Mouse (Mus musculus): ENCODE measurements around the gene Hsd17b14.

The Hsd17b14 gene

DNA sequence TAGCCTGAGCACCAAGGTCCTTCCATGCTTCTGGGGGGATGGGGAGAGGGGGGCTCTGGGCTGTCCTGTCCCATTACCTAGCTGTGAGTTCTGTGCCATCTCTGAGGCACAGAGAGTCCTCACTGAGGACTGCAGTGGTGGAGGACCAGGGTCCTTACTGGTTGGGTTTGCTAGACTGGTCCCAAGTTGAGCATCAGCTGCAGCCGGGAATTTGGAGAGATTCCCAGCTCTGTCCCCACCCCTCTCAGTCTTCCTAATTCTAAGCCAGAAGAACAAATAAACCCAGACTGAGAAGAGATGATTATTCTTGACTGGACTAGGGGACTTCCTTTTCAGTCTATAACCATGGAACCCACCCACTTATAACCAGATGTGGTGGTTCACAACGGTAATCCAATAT is 24.1 kb upstream of the Hsd17b14 start:
- DNase-seq = no peak

GRCm38 (mm10) chr7:45535676-45536075 is 19.0 kb upstream of the Hsd17b14 start:
- DNase-seq = no peak

- DNase-seq = no peak
Measured at GRCm38 (mm10) chr7:45537602-45538001, 17.1 kb upstream of the Hsd17b14 start.

- DNase-seq = no peak
Measured at GRCm38 (mm10) chr7:45538163-45539041, 16.3 kb upstream of the Hsd17b14 start.

DNA sequence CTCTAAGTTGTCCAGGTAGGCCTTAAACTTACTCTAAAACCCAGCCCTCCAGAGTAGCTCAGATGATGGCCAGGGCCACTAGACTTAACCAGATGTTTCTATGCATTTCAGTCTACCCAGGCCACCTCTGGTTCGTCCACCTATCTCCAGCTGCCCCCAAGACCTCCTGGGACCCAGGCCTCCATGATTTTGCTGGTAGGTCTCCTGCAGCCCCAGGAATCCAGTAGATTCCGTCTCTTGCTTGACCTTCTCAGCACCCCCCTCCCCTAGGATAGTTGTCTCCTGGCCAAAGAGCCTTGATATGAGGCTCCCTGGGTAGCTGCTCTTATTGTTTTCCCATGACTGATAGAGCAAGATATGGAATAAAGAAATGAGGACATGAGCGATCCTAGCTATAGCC is 15.6 kb upstream of the Hsd17b14 start:
- no peak for DNase-seq

- DNase-seq = no peak
Measured at GRCm38 (mm10) chr7:45540213-45540612, 14.5 kb upstream of the Hsd17b14 start.

DNA sequence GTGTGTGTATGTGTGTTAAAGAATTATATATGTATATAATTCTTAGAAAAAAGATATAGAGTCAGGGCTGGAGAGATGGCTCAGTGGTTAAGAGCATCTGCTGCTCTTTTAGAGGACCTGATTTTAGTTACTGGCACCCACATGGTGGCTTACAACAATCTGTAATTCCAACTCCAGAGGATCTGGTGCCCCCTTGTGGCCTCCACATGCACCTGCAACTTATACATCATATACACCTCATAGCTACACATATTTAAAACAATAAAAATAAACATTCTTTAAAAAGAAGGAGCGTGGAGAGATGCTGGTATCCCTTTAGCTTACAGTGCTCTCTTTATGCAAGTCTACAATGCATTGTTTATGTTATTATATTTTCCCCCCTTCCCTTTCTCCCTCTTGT is 10.2 kb upstream of the Hsd17b14 start:
- no peak for DNase-seq

- DNase-seq = no peak
Measured at GRCm38 (mm10) chr7:45549641-45550436, 4.9 kb upstream of the Hsd17b14 start.

DNA sequence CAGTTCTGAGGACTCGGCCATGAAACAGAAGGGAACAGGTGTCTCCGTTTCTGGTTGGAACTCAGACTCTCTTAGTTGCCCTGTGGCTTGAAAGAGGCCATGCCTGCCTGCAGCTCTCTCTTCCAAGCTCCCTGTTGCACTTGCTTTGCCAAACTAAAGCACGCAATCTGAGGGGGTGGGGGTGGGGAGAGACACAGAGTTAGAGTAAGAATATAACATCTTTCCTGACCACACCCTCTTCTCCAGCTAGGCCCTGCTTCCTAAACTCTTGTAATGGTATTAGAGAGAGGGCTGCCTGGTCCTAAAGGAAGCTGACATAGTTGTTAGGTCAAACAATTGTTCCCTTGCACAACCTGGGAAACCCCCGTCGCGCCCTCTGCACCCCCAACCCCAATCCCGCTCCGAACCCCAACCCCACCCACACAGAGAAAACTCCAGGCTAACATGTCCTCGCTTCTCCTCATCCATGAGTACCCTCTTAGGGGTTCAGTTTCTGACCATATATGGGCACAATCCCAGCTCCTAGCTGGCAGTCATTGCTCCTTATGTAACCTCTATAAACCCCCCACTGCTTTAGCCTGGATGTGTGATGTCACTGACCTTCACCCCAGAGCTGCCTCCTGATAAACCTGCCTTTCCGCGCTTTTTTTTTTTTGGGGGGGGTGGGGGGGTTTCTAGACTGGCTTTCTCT is 3.7 kb upstream of the Hsd17b14 start:
- no peak for DNase-seq

DNA sequence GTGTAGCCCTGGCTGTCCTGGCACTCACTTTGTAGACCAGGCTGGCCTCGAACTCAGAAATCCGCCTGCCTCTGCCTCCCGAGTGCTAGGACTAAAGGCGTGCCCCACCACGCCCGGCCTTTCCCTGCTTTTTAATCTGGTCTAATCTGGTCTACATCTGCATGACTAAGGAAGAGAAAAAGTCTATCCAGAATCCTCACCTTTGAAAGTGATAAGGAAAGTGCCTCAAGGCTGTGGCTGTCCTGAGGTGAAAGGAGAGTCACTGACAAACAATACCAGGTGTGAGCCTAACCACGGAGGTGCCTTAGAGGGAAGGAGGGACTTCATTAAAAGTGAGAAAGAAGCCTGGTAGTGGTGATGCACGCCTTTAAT is 3.2 kb upstream of the Hsd17b14 start:
- no peak for DNase-seq

DNA sequence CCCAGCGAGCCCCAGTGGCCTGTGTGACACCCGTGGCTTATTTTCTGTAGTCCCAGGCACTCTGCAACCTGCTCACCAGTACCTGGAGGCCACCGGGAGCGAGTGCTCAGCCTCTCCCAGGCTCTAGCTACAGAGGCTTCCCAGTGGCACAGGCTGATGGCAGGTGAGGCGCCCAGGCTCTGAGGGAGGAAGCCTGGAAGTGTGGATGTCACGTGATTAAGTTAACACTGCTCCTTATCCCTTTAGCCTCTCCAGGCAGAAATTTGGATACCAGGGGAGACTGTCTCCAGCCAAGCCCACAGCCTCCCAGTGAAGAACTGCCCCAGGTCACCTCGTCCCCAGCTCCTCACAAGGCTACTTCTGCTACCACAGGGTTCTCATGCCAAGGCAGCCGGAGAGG is 1.2 kb upstream of the Hsd17b14 start:
- DNase-seq = no peak

DNA sequence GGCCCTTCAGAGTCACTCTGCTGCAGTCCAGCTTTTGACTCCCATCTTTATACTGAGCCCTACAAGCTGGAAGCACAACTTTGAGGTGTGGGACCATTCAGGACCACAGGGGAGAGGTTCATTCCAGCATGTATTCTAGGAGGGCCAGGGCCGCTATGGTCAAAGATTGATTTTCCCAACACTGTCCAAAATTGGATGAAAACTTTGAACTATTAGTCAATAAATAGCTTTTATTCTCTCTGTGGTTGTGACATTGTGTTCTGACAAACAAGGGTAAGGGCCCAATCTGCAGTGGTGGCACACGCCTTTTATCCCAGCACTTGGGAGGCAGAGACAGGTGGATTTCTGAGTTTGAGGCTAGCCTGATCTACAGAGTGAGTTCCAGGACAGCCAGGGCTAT is 703 bp upstream of the Hsd17b14 start:
- DNase-seq = no peak

GRCm38 (mm10) chr7:45555787-45556186 is 1.1 kb downstream of the Hsd17b14 start:
- peak; percentile 88 for DNase-seq

- DNase-seq = no peak
Measured at GRCm38 (mm10) chr7:45558907-45559306, 4.2 kb downstream of the Hsd17b14 start.

DNA sequence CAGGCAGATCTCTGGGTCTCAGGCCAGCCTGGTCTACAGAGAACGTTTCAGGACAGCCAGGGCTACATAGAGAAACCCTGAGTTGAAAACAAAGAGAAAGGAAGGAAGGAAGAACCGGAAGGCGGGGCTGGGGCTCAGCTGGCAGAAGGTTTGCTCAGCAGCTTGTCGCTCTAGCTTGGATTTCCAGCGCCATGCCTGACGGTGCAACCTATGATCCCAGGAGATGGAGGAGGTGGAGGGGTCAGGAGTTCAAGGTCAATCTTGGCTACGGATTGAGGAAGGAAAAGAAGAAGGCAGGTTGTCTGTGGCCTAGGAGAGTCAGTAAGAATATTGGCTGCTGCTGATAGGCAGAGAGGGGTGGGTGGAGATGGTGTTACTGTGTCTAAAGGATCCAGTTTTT is 5.5 kb downstream of the Hsd17b14 start:
- peak; percentile 33 for DNase-seq

- DNase-seq = peak; percentile 88
Measured at GRCm38 (mm10) chr7:45560843-45561623, 6.3 kb downstream of the Hsd17b14 start.

GRCm38 (mm10) chr7:45561624-45562520 is 7.2 kb downstream of the Hsd17b14 start:
- no peak for DNase-seq

DNA sequence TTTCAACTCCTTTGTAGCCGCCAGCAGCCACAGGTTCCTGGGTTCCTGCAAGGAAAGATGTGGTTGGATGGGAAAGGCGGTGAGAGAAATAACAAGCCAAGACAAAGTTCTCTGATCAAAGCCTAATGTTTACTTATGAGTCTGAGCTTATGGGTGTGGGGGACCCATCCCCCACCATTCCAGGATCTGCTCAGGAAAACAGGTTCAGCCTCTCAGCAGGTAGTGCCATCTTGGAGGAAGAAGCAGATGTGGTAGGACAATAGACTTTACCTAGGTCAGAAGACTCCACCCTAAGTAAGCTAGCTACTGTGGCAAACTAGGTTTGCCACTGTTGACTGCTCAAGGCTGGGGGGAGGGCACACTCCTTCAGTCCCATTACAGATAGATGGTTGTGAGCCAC is 10.1 kb downstream of the Hsd17b14 start:
- no peak for DNase-seq

- no peak for DNase-seq
Measured at GRCm38 (mm10) chr7:45565446-45565845, 10.8 kb downstream of the Hsd17b14 start.

- no peak for DNase-seq
Measured at GRCm38 (mm10) chr7:45567112-45567779, 12.6 kb downstream of the Hsd17b14 start.

Data from thymus, postnatal 14 days (tissue).